Mouse (Mus musculus) left cerebral cortex, adult 2 months (tissue): ENCODE results near the gene P2rx4. TPM values are rescaled to one million over a fixed set of nuclear protein-coding genes. Genes with fewer than 3 reads are reported as not detected.

Experiments
- DNase-seq, 2 experiments: peaks; one replicate each; pipeline ENCODE4 v3.0.0; 2021 to 2022; ENCODE audit warnings: low spot score in 2 of 2, mixed read lengths in 1 of 2; ENCODE audit errors: extremely low spot score in 1 of 2
- H3K27ac ChIP-seq: fragments of 200-600 bp; 2 replicates; pipeline ENCODE4 v1.8.1; 2022
- H3K4me3 ChIP-seq: fragments of 200-600 bp; 2 replicates; pipeline ENCODE4 v1.8.1; 2022
- CTCF ChIP-seq: fragments of 200-600 bp; IDR thresholded peaks from 2 replicates; pipeline ENCODE4 v1.8.1; 2022; ENCODE audit warnings: antibody characterized with exemption, mild to moderate bottlenecking, moderate library complexity
- intact Hi-C: fragments of 180-260 bp; cut with DNase I; formaldehyde crosslinking; loops from one replicate; pipeline ENCODE4 v1.15.1; 2025
- total RNA-seq, 2 experiments: library from RNA; stranded (reverse); gene quantifications; 2 replicates each; pipeline ENCODE4 v1.2.3; 2021

The P2rx4 gene
- total RNA-seq, 2 experiments from 2014 or later, result 19.3 to 20.1 TPM

- H3K27ac ChIP-seq, result no peak overlapping the region
- TF ChIP-seq CTCF, result no peak
- DNase-seq, result no peak
- H3K4me3 ChIP-seq, result no peak overlapping the region
- intact Hi-C loops, result no loop called here
Observed at GRCm38 (mm10) chr5:122687391-122687790, 20.0 kb upstream of the P2rx4 start.

DNA sequence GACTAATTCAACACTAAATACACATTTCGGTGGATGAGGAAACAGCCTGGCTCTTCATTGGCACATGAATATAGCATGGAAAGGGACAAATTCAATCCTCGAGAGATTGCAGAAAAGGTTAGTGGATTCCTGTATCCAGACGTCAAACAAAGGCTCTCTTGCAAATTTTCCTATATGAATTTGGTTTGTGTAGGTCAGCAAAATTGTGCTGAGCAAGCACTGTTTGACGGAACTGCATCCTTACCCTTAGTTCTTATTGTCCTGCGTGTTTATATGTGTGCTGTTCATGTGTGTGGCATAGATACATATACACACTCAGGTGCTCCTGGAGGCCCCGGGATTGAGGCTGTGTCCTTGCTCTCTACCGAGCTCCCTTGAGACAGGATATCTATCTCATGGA is 18.2 kb upstream of the P2rx4 start:
- H3K27ac ChIP-seq, result no peak overlapping the region
- no peak overlapping the region for H3K4me3 ChIP-seq
- no peak for DNase-seq
- intact Hi-C loops, result no loop called here
- TF ChIP-seq CTCF, result no peak

- no peak overlapping the region for H3K4me3 ChIP-seq
- TF ChIP-seq CTCF, result no peak
- no peak overlapping the region for H3K27ac ChIP-seq
- no peak for DNase-seq
- intact Hi-C loops, result no loop called here
Observed at GRCm38 (mm10) chr5:122690486-122690885, 16.9 kb upstream of the P2rx4 start.

DNA sequence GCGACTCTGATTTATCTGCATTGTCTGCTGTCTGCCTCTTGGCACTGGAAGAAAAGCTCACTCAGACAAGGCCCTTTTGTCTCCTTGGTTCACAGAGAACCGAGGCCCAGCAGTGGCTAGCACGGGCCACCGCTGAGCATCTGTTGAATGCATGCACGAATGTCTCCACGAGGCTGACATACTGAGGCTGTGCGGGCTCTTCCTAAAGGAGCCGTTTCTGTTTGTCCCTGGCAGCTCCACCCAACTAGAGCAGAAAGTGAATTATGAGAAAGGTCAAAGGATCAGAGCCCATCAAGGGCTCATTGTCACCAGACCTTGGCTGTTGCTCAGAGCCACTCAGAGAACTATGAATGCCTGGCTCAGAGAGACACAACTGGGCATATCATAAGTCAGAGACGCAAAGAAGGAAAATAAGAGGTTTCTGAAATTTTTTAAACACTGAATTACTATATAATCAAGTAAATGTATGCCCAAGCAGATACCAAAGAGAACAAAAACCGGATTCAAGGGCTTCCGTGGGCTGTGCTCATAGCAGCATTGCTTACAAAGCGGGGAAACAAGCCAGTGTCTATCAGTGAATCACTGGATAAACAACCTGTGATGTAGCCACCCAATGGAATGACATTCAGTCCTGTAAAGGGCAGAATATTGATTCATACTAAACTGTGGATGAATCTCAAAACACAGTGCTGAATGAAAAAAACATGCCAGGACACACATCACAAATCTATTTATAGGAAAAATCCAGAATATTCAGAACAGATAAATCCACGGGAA is 13.7 kb upstream of the P2rx4 start:
- TF ChIP-seq CTCF, result no peak
- Histone ChIP-seq H3K27ac (peak overlapping the region; percentile 52), H3K4me3 (no peak overlapping the region)
- intact Hi-C loops, result no loop called here
- DNase-seq, result peak in 1 of 2 experiments; percentile 19

DNA sequence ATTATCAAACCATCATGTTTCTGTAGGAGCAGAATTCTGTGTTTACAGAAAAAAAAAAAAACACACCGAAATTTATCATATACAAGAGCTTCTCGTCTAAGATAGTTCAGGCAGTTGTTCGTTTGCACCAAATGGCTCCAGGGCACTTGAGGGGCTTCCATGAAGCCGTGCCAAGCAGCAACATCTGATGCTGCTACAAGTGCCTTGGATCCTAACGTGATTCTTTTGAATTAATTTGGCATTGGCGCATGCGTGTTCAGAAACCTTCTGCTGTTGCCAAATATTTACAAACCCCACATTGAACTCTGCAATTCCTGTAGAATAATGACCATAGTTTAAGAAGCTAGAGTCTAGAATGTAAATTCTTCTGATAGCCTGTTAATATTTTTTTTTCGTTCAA is 11.8 kb upstream of the P2rx4 start:
- no peak overlapping the region for H3K27ac ChIP-seq
- DNase-seq, result no peak
- H3K4me3 ChIP-seq, result no peak overlapping the region
- TF ChIP-seq CTCF, result no peak
- intact Hi-C loops, result no loop called here

DNA sequence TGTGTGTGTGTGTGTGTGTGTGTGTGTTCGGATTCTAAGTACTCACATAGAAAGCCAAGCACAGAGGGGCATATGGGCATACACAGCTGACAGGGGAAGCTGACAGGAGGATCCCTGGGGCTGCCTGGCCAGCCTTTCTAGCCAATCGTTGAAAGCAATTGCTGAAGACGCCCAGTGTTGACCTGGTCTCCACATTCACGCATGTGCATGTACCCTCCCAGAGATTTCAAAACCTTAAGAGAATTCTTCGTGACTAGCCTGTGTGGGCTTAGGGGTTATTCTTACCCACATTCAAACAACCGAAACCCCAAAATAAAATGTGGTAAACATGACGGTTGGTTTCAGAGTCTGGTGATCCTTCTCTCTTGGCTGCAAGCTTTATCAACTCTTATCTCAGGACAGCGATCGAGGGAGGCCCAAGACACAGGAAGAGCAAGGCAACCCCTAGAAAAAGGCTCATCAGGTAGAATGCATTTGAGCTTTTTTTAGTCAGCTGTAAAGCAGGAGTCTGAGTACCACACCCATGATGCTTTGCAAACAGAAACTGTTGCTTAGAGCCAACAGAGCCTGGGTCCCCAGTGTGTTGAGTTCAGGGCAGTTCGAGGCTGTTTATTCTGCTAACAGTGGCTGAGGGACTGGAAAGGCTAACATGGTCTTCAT is 9.2 kb upstream of the P2rx4 start:
- no peak for TF ChIP-seq CTCF
- Histone ChIP-seq H3K4me3 (no peak overlapping the region), H3K27ac (no peak overlapping the region)
- intact Hi-C loops, result no loop called here
- no peak for DNase-seq

- H3K27ac ChIP-seq, result no peak overlapping the region
- intact Hi-C loops, result no loop called here
Observed at GRCm38 (mm10) chr5:122698701-122699060, 8.7 kb upstream of the P2rx4 start.

GRCm38 (mm10) chr5:122700109-122700836 is 7.1 kb upstream of the P2rx4 start:
- no peak overlapping the region for H3K4me3 ChIP-seq
- no peak for DNase-seq
- intact Hi-C loops, result no loop called here
- TF ChIP-seq CTCF, result no peak
- H3K27ac ChIP-seq, result no peak overlapping the region

More at GRCm38 (mm10) chr5:122698701-122699060, 8.7 kb upstream of the P2rx4 start:
- H3K4me3 ChIP-seq, result no peak overlapping the region
- no peak for DNase-seq
- no peak for TF ChIP-seq CTCF

DNA sequence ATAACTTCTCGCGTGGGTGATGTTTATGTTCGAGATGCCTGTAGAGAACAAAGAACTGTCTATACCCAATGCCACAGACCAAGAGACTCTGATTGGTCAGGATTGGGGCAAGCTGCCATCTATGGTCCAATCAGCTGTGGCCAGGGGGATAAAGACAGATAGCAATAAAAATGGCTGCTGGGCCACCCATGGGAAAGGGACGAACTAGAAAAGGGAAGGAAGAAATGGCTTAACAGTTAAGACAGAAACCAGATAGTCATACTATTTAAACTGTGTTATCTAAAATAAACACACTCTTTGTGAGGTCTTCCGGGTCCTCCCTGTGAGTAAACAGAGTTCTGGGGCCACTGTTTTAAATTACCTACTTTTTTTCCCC is 6.5 kb upstream of the P2rx4 start:
- no peak for DNase-seq
- no peak overlapping the region for H3K4me3 ChIP-seq
- intact Hi-C loops, result no loop called here
- TF ChIP-seq CTCF, result no peak
- no peak overlapping the region for H3K27ac ChIP-seq

GRCm38 (mm10) chr5:122702156-122702555 is 5.2 kb upstream of the P2rx4 start:
- intact Hi-C loops, result no loop called here
- no peak for TF ChIP-seq CTCF
- no peak overlapping the region for H3K4me3 ChIP-seq
- no peak for DNase-seq
- H3K27ac ChIP-seq, result no peak overlapping the region

- DNase-seq, result no peak
- TF ChIP-seq CTCF, result no peak
- no peak overlapping the region for H3K4me3 ChIP-seq
- H3K27ac ChIP-seq, result no peak overlapping the region
- intact Hi-C loops, result no loop called here
Observed at GRCm38 (mm10) chr5:122703574-122703973, 3.8 kb upstream of the P2rx4 start.

DNA sequence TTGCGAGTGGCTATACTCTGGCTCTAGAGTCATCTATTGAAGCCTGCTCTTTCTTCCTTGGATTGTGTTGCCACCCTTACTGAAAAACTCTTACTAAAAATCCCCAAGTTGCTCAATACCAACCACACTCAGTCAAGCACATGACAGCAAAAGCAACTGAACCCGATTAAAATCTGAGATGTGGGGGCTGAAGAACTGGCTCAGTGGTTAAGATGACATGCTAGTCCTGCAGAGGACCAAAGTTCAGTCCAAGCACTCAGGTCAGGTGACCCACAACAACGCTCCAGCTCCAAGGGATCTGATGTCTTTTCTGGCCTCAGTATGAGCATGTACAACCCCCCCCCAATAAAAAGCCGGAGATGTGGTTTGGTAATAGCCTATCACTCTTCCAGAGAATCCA is 2.8 kb upstream of the P2rx4 start:
- no peak for TF ChIP-seq CTCF
- intact Hi-C loops, result no loop called here
- no peak for DNase-seq
- Histone ChIP-seq H3K4me3 (no peak overlapping the region), H3K27ac (no peak overlapping the region)

DNA sequence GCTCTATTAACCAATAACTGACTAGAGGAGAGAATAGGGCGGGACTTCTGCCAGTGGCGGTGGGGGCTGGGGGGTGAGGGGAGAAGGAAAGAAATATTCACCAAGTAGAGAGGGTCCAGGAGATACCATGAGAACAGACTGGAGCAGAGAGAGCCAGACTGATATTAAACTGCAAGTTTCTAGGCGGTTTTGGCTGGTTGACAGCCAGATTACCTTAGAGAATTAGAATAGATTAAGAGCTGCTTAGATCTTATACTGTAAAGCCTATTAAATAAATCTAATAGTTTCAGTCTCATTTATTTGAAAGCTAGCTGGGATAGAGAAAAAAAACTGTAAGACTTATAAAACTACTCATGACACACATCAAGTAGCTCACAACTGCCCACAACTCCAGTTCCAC is 2.2 kb upstream of the P2rx4 start:
- Histone ChIP-seq H3K4me3 (no peak overlapping the region), H3K27ac (no peak overlapping the region)
- TF ChIP-seq CTCF, result no peak
- no peak for DNase-seq
- intact Hi-C loops, result no loop called here
